Mouse (Mus musculus): ENCODE measurements around the gene Bcan.

The Bcan gene

GRCm38 (mm10) chr3:87945781-87946540, 54.1 kb downstream of the Bcan start:
- DNase-seq (ENCODE audit: extremely low read depth, low read depth): no peak

DNA sequence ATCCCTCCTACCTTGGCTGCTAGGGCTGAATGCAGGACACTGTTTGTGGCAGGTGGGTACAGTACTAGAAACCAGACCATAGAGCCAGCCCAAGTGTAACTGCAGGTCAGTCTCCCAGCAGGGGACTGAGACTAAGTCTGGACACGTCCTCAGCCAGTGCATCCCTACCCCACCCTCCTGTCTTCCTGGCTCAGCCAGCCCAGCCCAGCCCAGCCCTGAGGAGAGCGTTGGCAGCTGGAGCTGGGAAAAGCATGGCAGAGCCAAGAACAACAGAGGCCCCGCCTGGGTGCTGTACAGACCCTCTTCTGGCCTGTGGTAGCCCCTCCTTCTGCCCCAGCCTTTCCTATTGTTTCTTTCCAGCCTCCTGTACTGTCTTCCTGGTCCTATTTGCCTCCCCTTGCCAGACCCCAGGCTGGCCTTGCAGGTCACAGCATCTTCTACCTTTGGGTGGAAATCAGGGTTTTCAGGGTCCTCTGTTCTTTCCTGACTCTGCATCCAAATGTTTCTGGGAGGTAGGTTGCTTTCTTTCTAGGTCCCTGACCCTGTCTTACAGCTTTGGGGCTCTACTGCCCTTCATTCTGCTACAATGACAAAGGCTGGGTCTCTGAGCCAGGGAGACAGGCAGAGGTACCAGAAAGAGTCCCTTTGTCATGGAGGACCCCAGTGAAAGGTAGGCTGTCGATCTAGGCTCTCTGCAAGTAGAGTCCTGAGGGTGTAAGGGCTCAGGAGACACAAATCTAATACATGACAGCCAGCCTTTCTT, 55.0 kb downstream of the Bcan start:
- no peak for DNase-seq (ENCODE audit: extremely low read depth, low read depth)

GRCm38 (mm10) chr3:87943586-87943985, 56.4 kb downstream of the Bcan start:
- no peak for DNase-seq (ENCODE audit: extremely low read depth, low read depth)

DNA sequence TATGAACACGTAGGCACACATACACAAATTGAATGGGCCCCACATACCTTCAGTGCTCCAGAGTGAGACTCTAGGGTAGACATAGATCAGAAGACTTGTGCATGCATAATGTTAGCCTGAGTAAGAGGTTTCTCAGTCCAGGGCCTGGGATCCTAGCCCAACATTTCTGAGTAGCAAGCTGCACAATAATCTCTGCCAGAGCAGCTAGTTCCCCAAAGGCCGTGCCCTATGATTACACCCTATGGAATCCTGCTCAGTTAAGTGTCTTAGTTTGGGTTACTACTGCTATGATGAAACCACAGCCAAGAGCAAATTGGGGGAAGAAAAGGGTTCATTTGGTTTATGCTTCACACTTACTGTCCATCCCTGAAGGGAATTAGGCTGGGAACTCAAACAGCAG, 57.6 kb downstream of the Bcan start:
- no peak for DNase-seq (ENCODE audit: extremely low read depth, low read depth)

DNA sequence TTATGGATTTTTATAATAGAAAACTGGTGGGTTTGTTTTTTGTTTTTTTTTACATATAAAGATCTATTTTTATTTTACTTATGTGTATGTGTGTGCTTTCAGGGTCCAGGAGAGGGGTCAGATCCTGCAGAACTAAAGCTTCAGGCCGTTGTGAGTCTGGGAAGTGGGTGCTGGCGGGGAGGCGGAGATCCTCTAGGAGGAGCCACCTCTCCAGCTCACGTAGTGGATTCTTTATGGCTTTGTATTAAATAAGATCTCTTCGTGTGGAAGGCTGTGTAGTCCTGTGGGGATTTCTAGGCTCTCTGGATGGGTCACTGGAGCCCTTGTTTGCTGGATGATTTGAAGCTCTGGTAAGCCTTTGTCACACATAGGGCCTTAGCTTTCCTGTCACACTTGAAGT, 59.4 kb downstream of the Bcan start:
- DNase-seq (ENCODE audit: extremely low read depth, low read depth): no peak
